Mouse (Mus musculus): Measurements from ENCODE around the gene Ssc5d.

GRCm38 (mm10) chr7:4957361-4957760 is 31.8 kb downstream of the Ssc5d start:
- TF ChIP-seq GATA1 (IDR thresholded peaks at IDR 0.05; ENCODE audit: low read length) (no peak), TAL1 (IDR thresholded peaks at IDR 0.05; ENCODE audit: low read length) (no peak)
